Comparison of ENCODE assay signal across 14 mouse cellular contexts in the genomic region with DNA sequence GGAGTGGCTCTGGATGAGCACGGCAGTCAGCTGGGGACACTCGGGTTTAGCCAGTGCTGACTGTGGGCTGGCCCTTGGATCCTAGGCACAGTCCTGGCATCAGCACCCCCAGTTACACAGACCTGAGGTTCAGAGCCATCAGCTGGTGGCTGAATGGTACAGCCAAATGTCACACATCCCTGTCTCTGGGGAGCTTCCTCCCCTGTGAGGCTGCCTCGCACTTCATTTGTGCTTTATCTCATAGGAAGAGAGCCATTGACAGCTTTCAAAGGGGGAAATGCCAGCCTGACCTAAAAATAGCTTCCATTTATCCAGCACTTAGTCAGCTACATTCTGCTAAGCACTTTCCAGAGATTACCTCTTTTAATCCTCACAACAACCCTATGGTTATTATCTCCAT. TPM values are rescaled to one million over a fixed set of nuclear protein-coding genes. Genes with fewer than 3 reads are reported as not detected.
DNase-seq lines count a peak whose midpoint lies in the region; ATAC-seq and TF ChIP-seq lines count a peak whose summit lies in the region.
"Had no signal": no experiment of that assay in that cellular context is flagged by ENCODE, and none has a peak within 500 bp of the region (broad histone marks: within the 10 kb centered on the region; RNA-seq: fewer than 3 reads in every experiment).

No protein-coding gene starts in this region.

- no peaks in the 10 kb centered on the region for H3K4me1 ChIP-seq in hindbrain, postnatal 0 days (ENCODE audit: insufficient read depth, low read length)
- peaks cover 8% of the 10 kb centered on the region for H3K4me1 ChIP-seq in hindbrain, embryonic 11.5 days (replicated peaks; ENCODE audit: control insufficient read depth, insufficient read depth, low read length)
- H3K4me1 ChIP-seq in MEL (ENCODE audit: control insufficient read depth in 1 of 2, insufficient read depth in 2 of 2, low read length in 2 of 2) = peaks cover 3 to 12% of the 10 kb centered on the region in 2 experiments
- H3K4me1 ChIP-seq in heart, embryonic 14.5 days (ENCODE audit: control insufficient read depth in 2 of 2, insufficient read depth in 2 of 2, low read length in 2 of 2) = peaks cover 26 to 32% of the 10 kb centered on the region in 2 experiments
- peaks cover 14% of the 10 kb centered on the region for H3K4me1 ChIP-seq in intestine, embryonic 16.5 days (ENCODE audit: control insufficient read depth, insufficient read depth, low read length)

- DNase-seq in hindbrain, postnatal 0 days (ENCODE audit: low spot score) = peak; percentile 22
- DNase-seq in hindbrain, embryonic 11.5 days (ENCODE audit: low spot score) = no peak
- DNase-seq in MEL (ENCODE audit: low read depth, low spot score) = peak; percentile 47
- DNase-seq in brain, adult 2 months (ENCODE audit: low read depth, low spot score) = peak; percentile 78
- no peak for DNase-seq in adrenal gland, postnatal 4 days (ENCODE audit: low spot score in 2 of 2)
- DNase-seq: cerebellum, adult 8-10 months had no signal

- no peak overlapping the region for H3K4me2 ChIP-seq in hindbrain, postnatal 0 days (ENCODE audit: low read depth, low read length)
- no peak overlapping the region for H3K4me2 ChIP-seq in hindbrain, embryonic 11.5 days (replicated peaks; ENCODE audit: low read depth, low read length)
- H3K4me2 ChIP-seq in heart, embryonic 14.5 days (ENCODE audit: low read length) = 0 out of 2 replicates have a peak overlapping the region, but pooled peaks have one; percentile 3
- H3K4me2 ChIP-seq in intestine, embryonic 16.5 days (ENCODE audit: low read depth, low read length) = no peak overlapping the region
- H3K4me2 ChIP-seq: embryonic facial prominence, embryonic 12.5 days; intestine, embryonic 15.5 days; limb, embryonic 12.5 days; lung, embryonic 15.5 days had no signal

- 62% methylated on average over 3 of the region's 3 CpGs for WGBS in hindbrain, postnatal 0 days
- WGBS in hindbrain, embryonic 11.5 days = 78% methylated on average over 3 of the region's 3 CpGs
- 13% methylated on average over 3 of the region's 3 CpGs for WGBS in heart, embryonic 14.5 days
- 63% methylated on average over 3 of the region's 3 CpGs for WGBS in intestine, embryonic 16.5 days

- H3K27me3 ChIP-seq in hindbrain, postnatal 0 days (ENCODE audit: insufficient read depth, low read length) = no peaks in the 10 kb centered on the region
- no peaks in the 10 kb centered on the region for H3K27me3 ChIP-seq in hindbrain, embryonic 11.5 days (ENCODE audit: control insufficient read depth, insufficient read depth, low read length)
- H3K27me3 ChIP-seq in MEL (ENCODE audit: control insufficient read depth in 1 of 2, insufficient read depth in 2 of 2, low read length in 2 of 2) = no peaks in the 10 kb centered on the region
- no peaks in the 10 kb centered on the region for H3K27me3 ChIP-seq in heart, embryonic 14.5 days (ENCODE audit: control insufficient read depth, insufficient read depth, low read length)
- H3K27me3 ChIP-seq in intestine, embryonic 16.5 days (replicated peaks; ENCODE audit: control insufficient read depth, insufficient read depth, low read length) = no peaks in the 10 kb centered on the region
- H3K27me3 ChIP-seq: embryonic facial prominence, embryonic 12.5 days; intestine, embryonic 15.5 days; limb, embryonic 12.5 days; lung, embryonic 15.5 days had no signal

- no peaks in the 10 kb centered on the region for H3K9me3 ChIP-seq in hindbrain, postnatal 0 days (ENCODE audit: low read length)
- no peaks in the 10 kb centered on the region for H3K9me3 ChIP-seq in hindbrain, embryonic 11.5 days (ENCODE audit: control insufficient read depth, low read length)
- no peaks in the 10 kb centered on the region for H3K9me3 ChIP-seq in MEL (replicated peaks; ENCODE audit: insufficient read depth, low read length)
- H3K9me3 ChIP-seq in heart, embryonic 14.5 days (ENCODE audit: control insufficient read depth, low read length) = no peaks in the 10 kb centered on the region
- H3K9me3 ChIP-seq in intestine, embryonic 16.5 days (ENCODE audit: control insufficient read depth, low read length) = no peaks in the 10 kb centered on the region
- H3K9me3 ChIP-seq: embryonic facial prominence, embryonic 12.5 days; intestine, embryonic 15.5 days; limb, embryonic 12.5 days; lung, embryonic 15.5 days had no signal

- H3K79me2 ChIP-seq in MEL (ENCODE audit: control insufficient read depth, insufficient read depth, low read length, poor library complexity) = no peaks in the 10 kb centered on the region

- H3K4me3 ChIP-seq in hindbrain, postnatal 0 days (ENCODE audit: low read length) = no peak overlapping the region
- H3K4me3 ChIP-seq in hindbrain, embryonic 11.5 days (ENCODE audit: low read depth, low read length) = no peak overlapping the region
- H3K4me3 ChIP-seq in MEL (ENCODE audit: control insufficient read depth in 1 of 2, insufficient read depth in 1 of 2, low read depth in 2 of 2, low read length in 2 of 2) = no peak overlapping the region
- no peak overlapping the region for H3K4me3 ChIP-seq in heart, embryonic 14.5 days (ENCODE audit: control insufficient read depth in 1 of 2, insufficient read depth in 1 of 2, low read depth in 1 of 2, low read length in 2 of 2)
- H3K4me3 ChIP-seq in intestine, embryonic 16.5 days (ENCODE audit: low read length) = no peak overlapping the region
- H3K4me3 ChIP-seq: embryonic facial prominence, embryonic 12.5 days; intestine, embryonic 15.5 days; limb, embryonic 12.5 days; lung, embryonic 15.5 days; myocyte had no signal

- 0 out of 4 replicates have a peak, but pooled peaks of 1 of the 2 experiments have one; percentile 14 for TF ChIP-seq EP300 in MEL (IDR thresholded peaks at IDR 0.05; ENCODE audit: low read depth in 1 of 2, low read length in 2 of 2)

- no peak for TF ChIP-seq POLR2A in MEL (IDR thresholded peaks at IDR 0.05; ENCODE audit: control insufficient read depth in 1 of 2, insufficient read depth in 1 of 2, low read depth in 1 of 2, low read length in 2 of 2, poor library complexity in 1 of 2)

- no peak overlapping the region for H3K9ac ChIP-seq in hindbrain, postnatal 0 days (replicated peaks; ENCODE audit: low read length)
- H3K9ac ChIP-seq in hindbrain, embryonic 11.5 days (ENCODE audit: low read depth, low read length) = no peak overlapping the region
- no peak overlapping the region for H3K9ac ChIP-seq in MEL (ENCODE audit: control insufficient read depth, low read depth, low read length, poor library complexity, severe bottlenecking)
- H3K9ac ChIP-seq in heart, embryonic 14.5 days (ENCODE audit: low read length) = no peak overlapping the region
- no peak overlapping the region for H3K9ac ChIP-seq in intestine, embryonic 16.5 days (ENCODE audit: low read depth, low read length)
- H3K9ac ChIP-seq: embryonic facial prominence, embryonic 12.5 days; intestine, embryonic 15.5 days; limb, embryonic 12.5 days; lung, embryonic 15.5 days had no signal

- no peak for ATAC-seq in hindbrain, postnatal 0 days
- ATAC-seq in hindbrain, embryonic 11.5 days (ENCODE audit: low FRiP score) = no peak
- peak; percentile 58 for ATAC-seq in heart, embryonic 14.5 days (ENCODE audit: insufficient number of reproducible peaks, insufficient read depth, low FRiP score, low read depth)
- ATAC-seq in intestine, embryonic 16.5 days = no peak
- ATAC-seq: intestine, embryonic 15.5 days had no signal

- no peak for TF ChIP-seq RAD21 in MEL (IDR thresholded peaks at IDR 0.05; ENCODE audit: low read depth, low read length)

- H3K27ac ChIP-seq in hindbrain, postnatal 0 days = no peak overlapping the region
- H3K27ac ChIP-seq in hindbrain, embryonic 11.5 days (ENCODE audit: low read depth, low read length) = no peak overlapping the region
- no peak overlapping the region for H3K27ac ChIP-seq in MEL (ENCODE audit: control insufficient read depth, low read depth, low read length)
- peak overlapping the region in 1 of 2 experiments; percentile 77; a peak in 2 of 4 replicates for H3K27ac ChIP-seq in heart, embryonic 14.5 days (replicated peaks in 1 of 2; ENCODE audit: control insufficient read depth in 1 of 2, insufficient read depth in 1 of 2, low read depth in 2 of 2, low read length in 2 of 2)
- H3K27ac ChIP-seq in intestine, embryonic 16.5 days (ENCODE audit: low read length) = no peak overlapping the region
- H3K27ac ChIP-seq: embryonic facial prominence, embryonic 12.5 days; intestine, embryonic 15.5 days; limb, embryonic 12.5 days; lung, embryonic 15.5 days had no signal

- H3K36me3 ChIP-seq in hindbrain, postnatal 0 days (ENCODE audit: insufficient read depth, low read length) = no peaks in the 10 kb centered on the region
- no peaks in the 10 kb centered on the region for H3K36me3 ChIP-seq in hindbrain, embryonic 11.5 days (ENCODE audit: control insufficient read depth, insufficient read depth, low read length)
- peaks cover 0 to 7% of the 10 kb centered on the region in 2 experiments; a peak in 2 of 4 replicates for H3K36me3 ChIP-seq in MEL (ENCODE audit: control insufficient read depth in 1 of 2, insufficient read depth in 2 of 2, low read length in 2 of 2)
- H3K36me3 ChIP-seq in heart, embryonic 14.5 days (ENCODE audit: control insufficient read depth, insufficient read depth, low read length) = no peaks in the 10 kb centered on the region
- H3K36me3 ChIP-seq in intestine, embryonic 16.5 days (ENCODE audit: control insufficient read depth, insufficient read depth, low read length) = no peaks in the 10 kb centered on the region
- H3K36me3 ChIP-seq: embryonic facial prominence, embryonic 12.5 days; intestine, embryonic 15.5 days; limb, embryonic 12.5 days; lung, embryonic 15.5 days had no signal

- no peak for TF ChIP-seq CTCF in hindbrain, postnatal 0 days (IDR thresholded peaks at IDR 0.05; ENCODE audit: low read depth)
- no peak for TF ChIP-seq CTCF in MEL (IDR thresholded peaks at IDR 0.05 in 2 of 3, conservative IDR thresholded peaks at IDR 0.05 in 1 of 3; ENCODE audit: control insufficient read depth in 1 of 3, insufficient read depth in 1 of 3, low read depth in 2 of 3, low read length in 3 of 3, poor library complexity in 1 of 3, severe bottlenecking in 1 of 3)

RNA-seq across cellular contexts. Expression of a gene that starts 1.1 kb away (rescaled TPM):
- total RNA-seq in hindbrain, postnatal 0 days (2014; rRNA removed) = 0.36 TPM in 1 of 2 replicates, not detected in the other
- polyA plus RNA-seq in hindbrain, postnatal 0 days (2015; fragmentation: Nextera tagmentation; extraction: Ambion mirVana) = 0.11 and 0.19 TPM in 2 replicates
- not detected in 2 replicates for polyA plus RNA-seq in hindbrain, embryonic 11.5 days (2014; fragmentation: Nextera tagmentation; extraction: Ambion mirVana)
- total RNA-seq in MEL (2012; rRNA removed) = not detected in 2 replicates
- polyA plus RNA-seq in MEL (2012; ENCODE audit: insufficient read depth in 1 of 2, insufficient read length in 2 of 2, low read depth in 1 of 2, low replicate concordance in 2 of 2, missing spikeins in 1 of 2) = not detected
- 70.2 and 94.5 TPM in 2 replicates for polyA plus RNA-seq in heart, embryonic 14.5 days (2014; fragmentation: Nextera tagmentation; extraction: Ambion mirVana)
- not detected for total RNA-seq in adrenal gland, postnatal 4 days (2021)
- not detected in 2 replicates for polyA plus RNA-seq in intestine, embryonic 16.5 days (2015; fragmentation: Nextera tagmentation; extraction: Ambion mirVana)
- polyA plus RNA-seq: intestine, embryonic 15.5 days; limb, embryonic 12.5 days; myocyte; stomach, embryonic 14.5 days had no signal

RNA-seq across cellular contexts. Expression of a gene that starts 20.0 kb away (rescaled TPM):
- 11.0 and 15.0 TPM in 2 replicates for total RNA-seq in hindbrain, postnatal 0 days (2014; rRNA removed)
- polyA plus RNA-seq in hindbrain, postnatal 0 days (2015; fragmentation: Nextera tagmentation; extraction: Ambion mirVana) = 8.4 and 11.0 TPM in 2 replicates
- 48.7 and 53.5 TPM in 2 replicates for polyA plus RNA-seq in hindbrain, embryonic 11.5 days (2014; fragmentation: Nextera tagmentation; extraction: Ambion mirVana)
- 12.5 and 14.6 TPM in 2 replicates for total RNA-seq in MEL (2012; rRNA removed)
- 10 to 100 TPM in 1 of 2 experiments, not detected in 1; 37.3 TPM for polyA plus RNA-seq in MEL (2012; ENCODE audit: insufficient read depth in 1 of 2, insufficient read length in 2 of 2, low read depth in 1 of 2, low replicate concordance in 2 of 2, missing spikeins in 1 of 2)
- 17.0 and 19.3 TPM in 2 replicates for polyA plus RNA-seq in heart, embryonic 14.5 days (2014; fragmentation: Nextera tagmentation; extraction: Ambion mirVana)
- total RNA-seq in adrenal gland, postnatal 4 days (2021) = 10 to 100 TPM; 13.0 to 15.2 TPM
- polyA plus RNA-seq in intestine, embryonic 16.5 days (2015; fragmentation: Nextera tagmentation; extraction: Ambion mirVana) = 22.1 and 26.1 TPM in 2 replicates

RNA-seq across cellular contexts. Expression of a gene that starts 51.7 kb away (rescaled TPM):
- total RNA-seq in hindbrain, postnatal 0 days (2014; rRNA removed) = 94.8 and 95.3 TPM in 2 replicates
- polyA plus RNA-seq in hindbrain, postnatal 0 days (2015; fragmentation: Nextera tagmentation; extraction: Ambion mirVana) = 28.1 and 30.6 TPM in 2 replicates
- polyA plus RNA-seq in hindbrain, embryonic 11.5 days (2014; fragmentation: Nextera tagmentation; extraction: Ambion mirVana) = 76.7 and 101 TPM in 2 replicates
- total RNA-seq in MEL (2012; rRNA removed) = not detected in 2 replicates
- under 1 TPM in 1 of 2 experiments, not detected in 1; 0.04 TPM for polyA plus RNA-seq in MEL (2012; ENCODE audit: insufficient read depth in 1 of 2, insufficient read length in 2 of 2, low read depth in 1 of 2, low replicate concordance in 2 of 2, missing spikeins in 1 of 2)
- polyA plus RNA-seq in heart, embryonic 14.5 days (2014; fragmentation: Nextera tagmentation; extraction: Ambion mirVana) = 2.5 and 3.1 TPM in 2 replicates
- 10 to 100 TPM; 15.3 to 25.8 TPM for total RNA-seq in adrenal gland, postnatal 4 days (2021)
- 2.6 and 3.0 TPM in 2 replicates for polyA plus RNA-seq in intestine, embryonic 16.5 days (2015; fragmentation: Nextera tagmentation; extraction: Ambion mirVana)
- polyA plus RNA-seq: myocyte had no signal

Comparison
In these comparisons a context has a peak if more than half of its experiments do, and no peak if none do; other contexts are left out.
1. DNase-seq: peak in hindbrain, postnatal 0 days (single experiment), MEL (single experiment) and brain, adult 2 months (single experiment); none in hindbrain, embryonic 11.5 days (single experiment) and adrenal gland, postnatal 4 days (0 of 2).
2. RNA of a gene that starts 1.1 kb away (polyA plus RNA-seq): 70.2 to 94.5 TPM in heart, embryonic 14.5 days; 0.11 to 0.19 TPM in hindbrain, postnatal 0 days, not detected in MEL, not detected in hindbrain, embryonic 11.5 days and not detected in intestine, embryonic 16.5 days; every median in the first group is over 10 times any median in the second.